Mouse (Mus musculus) layer of hippocampus, adult 11-12 months (tissue): Measurements from ENCODE around the gene Smim4.

Experiments used
- DNase-seq: peaks from one replicate; pipeline ENCODE4 v3.0.0; 2022; ENCODE audit warnings: low spot score

Gene Smim4

DNA sequence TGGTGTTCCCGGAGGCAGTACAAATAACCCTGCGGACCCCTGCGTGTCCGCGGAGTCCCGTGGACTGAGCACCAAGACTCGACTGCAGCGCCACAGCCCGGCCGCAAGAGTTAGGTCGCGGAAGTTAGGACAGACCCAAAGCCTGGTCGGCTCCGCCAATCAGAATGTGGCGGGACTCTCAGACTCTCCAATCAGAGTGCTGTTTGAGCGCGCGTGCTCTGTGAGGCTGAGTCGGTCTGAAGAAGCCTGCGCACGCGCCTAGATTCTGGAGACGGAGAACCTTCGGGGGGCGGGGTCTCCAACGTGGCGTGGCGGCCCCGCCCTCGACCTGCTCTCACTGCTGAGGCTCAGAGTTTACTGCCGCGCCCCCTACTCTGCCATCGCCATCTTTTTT is at the start of gene Smim4:
TSS of gene Smim4 (minus strand) at position 131 of the 394 bp plus-strand sequence.
- DNase-seq = peak; percentile 98

DNA sequence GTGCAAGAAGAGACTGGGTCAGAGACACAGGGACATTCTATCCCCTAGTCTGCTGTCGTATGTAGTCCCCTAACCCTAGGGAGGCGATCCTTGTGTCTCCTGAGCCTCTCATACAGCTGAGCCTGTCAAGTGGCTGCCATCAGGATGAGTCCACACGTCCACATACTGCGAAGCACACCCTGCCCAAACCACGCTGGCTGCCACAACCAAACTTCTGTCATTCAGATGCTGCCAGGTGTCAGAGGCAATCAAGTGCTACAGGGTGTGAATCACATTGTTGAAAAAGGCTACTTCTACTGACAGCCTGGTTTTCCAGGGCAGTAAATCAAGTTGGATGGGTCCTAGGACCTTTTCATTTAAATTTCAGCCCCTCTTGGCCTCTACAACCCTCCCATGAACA is 49.0 kb upstream of the Smim4 start:
- DNase-seq = no peak

- no peak for DNase-seq
Measured at GRCm38 (mm10) chr14:31177287-31177686, 48.5 kb upstream of the Smim4 start.

- no peak for DNase-seq
Measured at GRCm38 (mm10) chr14:31173537-31173936, 44.8 kb upstream of the Smim4 start.

DNA sequence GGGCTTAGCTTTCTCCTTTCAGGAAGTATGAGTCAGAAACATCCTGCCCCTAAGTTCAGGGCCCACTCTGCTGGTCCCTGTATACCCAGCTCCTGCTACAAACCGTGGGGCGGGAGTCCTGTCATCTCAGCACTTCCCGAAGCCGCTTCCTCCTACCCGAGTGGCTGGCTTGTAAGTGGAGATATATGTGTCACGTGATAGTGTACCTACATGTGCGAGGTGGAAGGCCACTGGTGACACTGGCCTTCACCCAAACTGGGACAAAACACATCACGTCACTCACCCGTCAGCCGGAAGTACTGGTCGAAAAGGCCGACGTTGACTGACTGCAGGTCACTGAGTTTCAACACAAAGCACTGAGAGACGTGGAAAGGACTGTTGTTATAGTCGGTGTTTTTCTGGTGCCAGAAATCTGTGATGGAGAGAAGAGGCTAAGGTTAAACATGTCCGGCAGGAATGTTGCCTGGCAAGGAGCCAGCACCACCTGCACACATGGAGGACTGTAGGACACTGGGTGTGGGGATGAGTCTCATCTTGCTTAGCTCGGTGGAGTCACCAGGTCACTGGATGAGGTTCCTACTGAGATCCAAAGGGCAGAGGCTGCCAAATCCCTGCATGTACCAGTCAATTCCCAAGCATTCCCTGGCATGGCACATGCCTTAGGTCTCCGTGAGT is 44.2 kb upstream of the Smim4 start:
- DNase-seq = no peak

DNA sequence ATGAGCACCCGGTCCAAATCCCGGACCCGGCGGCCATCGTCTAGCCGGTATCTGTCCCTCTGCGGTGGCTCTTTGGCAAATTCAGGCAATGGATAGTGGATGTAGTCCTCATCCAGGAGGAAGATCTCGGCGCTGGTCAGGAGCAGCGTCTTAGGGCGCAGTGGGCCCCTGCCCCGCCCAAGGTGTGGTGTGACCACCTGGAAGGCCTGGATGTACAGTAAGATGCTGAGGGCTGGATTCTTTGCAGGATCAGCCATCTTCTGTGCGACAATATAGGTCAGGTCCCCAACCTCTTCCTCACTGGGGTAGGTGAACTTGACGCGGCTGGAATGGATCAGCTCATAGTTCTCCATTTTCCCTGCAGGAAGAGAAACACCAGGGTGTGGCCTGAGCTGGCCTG is 43.1 kb upstream of the Smim4 start:
- no peak for DNase-seq

GRCm38 (mm10) chr14:31171386-31171785 is 42.6 kb upstream of the Smim4 start:
- no peak for DNase-seq

DNA sequence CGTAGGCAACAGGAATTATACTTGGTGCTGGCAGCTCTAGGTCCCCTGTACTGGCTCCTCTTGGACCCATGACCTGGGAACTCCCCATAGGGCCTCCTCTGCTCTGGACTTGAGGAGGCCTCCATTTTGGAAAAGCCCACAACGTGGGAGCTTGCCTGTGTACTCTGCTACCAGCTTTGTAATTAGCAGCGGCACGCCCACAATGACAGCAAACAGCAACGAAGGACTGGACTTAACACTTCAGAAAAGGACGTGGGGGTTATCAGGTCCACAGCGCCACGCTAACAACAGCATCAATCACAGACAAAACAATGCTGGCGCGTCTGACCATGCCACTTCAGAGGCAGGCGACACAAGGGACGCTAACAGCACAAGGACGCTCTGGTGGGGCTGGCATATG is 42.2 kb upstream of the Smim4 start:
- DNase-seq = no peak

DNA sequence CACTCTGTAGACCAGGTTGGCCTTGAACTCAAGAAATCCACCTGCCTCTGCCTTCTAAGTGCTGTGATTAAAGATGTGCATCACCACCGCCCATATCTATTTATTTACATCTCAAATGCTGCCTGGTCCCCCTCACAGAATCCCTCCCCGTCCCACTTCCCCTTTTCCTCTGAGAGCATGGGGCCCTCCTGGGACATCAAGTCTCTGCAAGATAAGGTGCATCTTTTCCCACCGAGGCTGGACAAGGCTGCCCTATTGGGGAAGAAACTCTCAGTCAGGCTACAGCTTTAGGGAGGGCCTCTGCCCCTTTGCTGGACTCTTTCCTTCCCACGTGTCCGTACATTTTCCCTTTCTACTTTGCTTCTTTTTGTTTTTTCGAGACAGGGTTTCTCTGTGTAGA is 40.8 kb upstream of the Smim4 start:
- DNase-seq = no peak

- DNase-seq = no peak
Measured at GRCm38 (mm10) chr14:31168425-31168824, 39.7 kb upstream of the Smim4 start, which contains the start of gene Stab1. TSS of gene Stab1 (minus strand) at chr14:31168641.

- DNase-seq = no peak
Measured at GRCm38 (mm10) chr14:31166827-31167226, 38.1 kb upstream of the Smim4 start.

DNA sequence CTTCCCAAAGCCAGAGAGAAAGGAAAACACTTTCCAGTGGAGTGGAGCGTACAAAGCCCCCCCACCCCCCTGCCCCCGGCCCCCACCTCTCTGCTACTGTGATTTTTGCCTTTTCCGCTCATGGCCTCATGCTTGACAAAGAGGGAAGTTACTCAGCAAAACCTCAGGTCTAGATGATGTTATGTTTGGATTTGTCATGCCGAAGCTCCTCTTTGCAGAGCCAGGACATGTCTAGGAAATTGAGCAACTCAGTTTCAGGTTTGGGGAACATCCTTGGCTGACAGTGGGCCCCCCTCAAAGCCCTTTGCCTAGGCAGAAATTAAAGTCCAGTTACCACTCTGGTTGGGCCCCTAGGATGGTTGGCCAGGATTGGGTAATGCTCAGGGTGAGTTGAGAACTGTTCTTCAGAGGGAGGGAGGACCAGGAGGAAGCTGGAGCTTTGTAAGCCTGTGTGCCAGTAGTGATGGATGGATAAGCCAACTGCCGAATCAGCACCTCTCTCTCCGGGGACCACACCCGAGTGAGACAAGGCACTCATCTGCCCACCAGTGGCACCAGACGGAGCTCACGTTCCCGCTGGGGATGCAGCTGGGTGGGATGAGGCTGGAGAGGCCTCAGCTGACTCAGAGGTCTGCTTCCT is 37.4 kb upstream of the Smim4 start:
- no peak for DNase-seq

- no peak for DNase-seq
Measured at GRCm38 (mm10) chr14:31165458-31165857, 36.7 kb upstream of the Smim4 start.

DNA sequence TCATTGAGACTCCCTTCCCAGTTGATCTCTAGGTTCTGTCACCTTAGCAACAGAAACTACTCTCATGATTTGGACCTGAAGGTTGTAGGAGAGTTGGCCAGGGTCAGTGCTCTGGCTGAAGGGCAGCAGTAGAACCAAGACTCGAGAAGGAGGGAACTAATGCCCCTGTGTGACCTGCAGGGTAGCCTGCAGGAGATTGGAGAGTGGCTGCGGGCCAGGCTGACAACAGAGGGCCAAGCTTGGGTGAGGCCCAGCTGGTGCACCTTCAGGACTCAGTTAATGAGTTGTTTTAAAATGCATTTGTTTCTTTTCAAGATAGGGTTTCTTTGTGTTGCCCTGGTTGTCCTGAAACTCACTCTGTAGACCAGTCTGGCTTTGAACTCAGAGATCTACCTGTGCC is 36.3 kb upstream of the Smim4 start:
- no peak for DNase-seq

GRCm38 (mm10) chr14:31164067-31164466 is 35.3 kb upstream of the Smim4 start:
- DNase-seq = no peak

- no peak for DNase-seq
Measured at GRCm38 (mm10) chr14:31161638-31162037, 32.9 kb upstream of the Smim4 start.

DNA sequence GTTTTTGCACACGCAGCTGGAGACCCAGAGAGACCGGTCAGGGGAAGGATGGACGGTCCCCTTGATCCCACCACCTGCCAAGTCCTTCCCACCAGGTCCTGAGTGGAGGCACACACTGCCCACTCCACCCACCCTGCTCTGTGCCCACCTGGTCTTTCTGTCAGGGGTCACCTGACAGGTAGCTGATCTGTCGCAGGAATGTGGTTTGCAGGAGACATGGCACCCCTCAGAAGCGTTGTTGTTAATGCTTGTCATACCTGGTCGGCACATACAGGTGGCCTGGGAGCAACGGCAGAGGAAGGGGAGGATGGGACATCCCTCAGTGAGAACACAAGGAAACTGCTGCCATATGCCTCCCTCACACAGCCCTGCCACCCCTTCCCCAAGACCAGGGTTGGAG is 32.4 kb upstream of the Smim4 start:
- DNase-seq = no peak

- no peak for DNase-seq
Measured at GRCm38 (mm10) chr14:31160196-31161150, 31.7 kb upstream of the Smim4 start.

GRCm38 (mm10) chr14:31145694-31146093 is 16.9 kb upstream of the Smim4 start:
- DNase-seq = no peak

DNA sequence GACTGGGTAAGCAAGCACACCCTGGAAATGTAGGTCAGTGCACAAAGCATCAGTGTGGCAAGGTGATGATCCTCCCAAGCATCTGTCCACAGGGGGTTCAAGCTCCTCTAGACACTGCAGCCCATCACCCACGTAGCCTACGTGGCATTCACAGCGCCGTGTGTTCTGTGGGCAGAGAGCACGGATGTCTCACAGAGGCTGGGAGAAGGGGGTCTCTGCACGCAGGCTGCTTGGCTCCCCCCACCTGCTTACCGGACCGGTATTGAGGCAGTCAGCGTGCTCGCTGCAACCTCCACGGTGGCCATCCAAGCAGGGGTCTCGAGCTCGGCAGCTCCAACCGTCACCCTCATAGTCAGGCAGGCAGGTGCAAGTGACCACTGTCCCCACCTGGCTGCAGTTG is 12.3 kb upstream of the Smim4 start:
- no peak for DNase-seq

- DNase-seq = no peak
Measured at GRCm38 (mm10) chr14:31140141-31140540, 11.4 kb upstream of the Smim4 start.

GRCm38 (mm10) chr14:31139666-31140065 is 10.9 kb upstream of the Smim4 start:
- DNase-seq = no peak
